In genomic region chr14:46794157-46794556, GRCm38 (mm10) we compare ENCODE assay signal across 13 mouse cellular contexts. TPM values are rescaled to one million over a fixed set of nuclear protein-coding genes. Genes with fewer than 3 reads are reported as not detected.
DNase-seq lines count a peak whose midpoint lies in the region; ATAC-seq lines count a peak whose summit lies in the region.
"Had no signal": no experiment of that assay in that cellular context is flagged by ENCODE, and none has a peak within 500 bp of the region (broad histone marks: within the 10 kb centered on the region; RNA-seq: fewer than 3 reads in every experiment).

No protein-coding gene starts in this region.

- DNase-seq in adrenal gland, adult 2 months: peak; percentile 84
- no peak for DNase-seq in adrenal gland, postnatal 4 days (ENCODE audit: low spot score in 2 of 2)
- peak; percentile 59 for DNase-seq in lung, postnatal 36 days
- DNase-seq in lung, postnatal 14 days: no peak
- peak; percentile 51 to 62 for DNase-seq in adrenal gland, postnatal 36 days
- DNase-seq in cerebellum, postnatal 14 days: no peak
- no peak for DNase-seq in heart, postnatal 4 days
- DNase-seq: cerebellum, adult 11-12 months; cerebellum, postnatal 25 days; forebrain, postnatal 0 days; retina, postnatal 1 day; right cerebral cortex, postnatal 4 days had no signal

- peak; percentile 52 for ATAC-seq in megakaryocyte progenitor cell, adult 5-6 weeks (replicated peaks; ENCODE audit: poor library complexity)
- ATAC-seq: forebrain, postnatal 0 days had no signal

RNA-seq across cellular contexts. Expression of gene Cnih1, which starts 5.9 kb away (rescaled TPM):
- 100 to 1,000 TPM; 116 to 121 TPM for total RNA-seq in adrenal gland, adult 2 months (2021)
- polyA plus RNA-seq in adrenal gland, adult 2 months (2012; rRNA removed): 163 and 178 TPM in 2 replicates
- 10 to 100 TPM; 97.2 to 98.1 TPM for total RNA-seq in adrenal gland, postnatal 4 days (2021)
- 100 to 1,000 TPM in 1 of 2 experiments, 10 to 100 TPM in 1; 96.7 to 115 TPM for total RNA-seq in adrenal gland, postnatal 36 days (2021)
- 125 and 128 TPM in 2 replicates for total RNA-seq in megakaryocyte progenitor cell, adult 5-6 weeks (2015)
- total RNA-seq in megakaryocyte progenitor cell, adult 5-6 weeks (2017): 59.5 and 62.4 TPM in 2 replicates
- 10 to 100 TPM; 78.8 to 81.1 TPM for total RNA-seq in heart, postnatal 4 days (2021)

RNA-seq across cellular contexts. Expression of gene Gmfb, which starts 27.9 kb away (rescaled TPM):
- total RNA-seq in adrenal gland, adult 2 months (2021): 100 to 1,000 TPM in 1 of 2 experiments, 10 to 100 TPM in 1; 85.9 to 132 TPM
- polyA plus RNA-seq in adrenal gland, adult 2 months (2012; rRNA removed): 3.2 and 3.7 TPM in 2 replicates
- 100 to 1,000 TPM; 106 to 108 TPM for total RNA-seq in adrenal gland, postnatal 4 days (2021)
- 100 to 1,000 TPM; 126 TPM for total RNA-seq in adrenal gland, postnatal 36 days (2021)
- 68.2 and 70.6 TPM in 2 replicates for total RNA-seq in megakaryocyte progenitor cell, adult 5-6 weeks (2015)
- 78.9 and 87.3 TPM in 2 replicates for total RNA-seq in megakaryocyte progenitor cell, adult 5-6 weeks (2017)
- total RNA-seq in heart, postnatal 4 days (2021): 10 to 100 TPM; 53.6 to 54.1 TPM

RNA-seq across cellular contexts. Expression of gene Cdkn3, which starts 33.8 kb away (rescaled TPM):
- 1 to 10 TPM; 1.2 to 2.1 TPM for total RNA-seq in adrenal gland, adult 2 months (2021)
- polyA plus RNA-seq in adrenal gland, adult 2 months (2012; rRNA removed): 0.20 TPM in 1 of 2 replicates, not detected in the other
- 10 to 100 TPM; 13.5 to 17.2 TPM for total RNA-seq in adrenal gland, postnatal 4 days (2021)
- total RNA-seq in adrenal gland, postnatal 36 days (2021): 1 to 10 TPM; 2.7 to 3.0 TPM
- total RNA-seq in megakaryocyte progenitor cell, adult 5-6 weeks (2015): 36.0 and 47.6 TPM in 2 replicates
- 37.8 and 54.2 TPM in 2 replicates for total RNA-seq in megakaryocyte progenitor cell, adult 5-6 weeks (2017)
- 10 to 100 TPM; 25.0 to 30.7 TPM for total RNA-seq in heart, postnatal 4 days (2021)

RNA-seq across cellular contexts. Expression of gene Cgrrf1, which starts 37.8 kb away (rescaled TPM):
- 10 to 100 TPM; 46.7 to 50.5 TPM for total RNA-seq in adrenal gland, adult 2 months (2021)
- 16.4 and 16.9 TPM in 2 replicates for polyA plus RNA-seq in adrenal gland, adult 2 months (2012; rRNA removed)
- 10 to 100 TPM; 34.9 to 36.8 TPM for total RNA-seq in adrenal gland, postnatal 4 days (2021)
- 10 to 100 TPM; 41.4 to 51.1 TPM for total RNA-seq in adrenal gland, postnatal 36 days (2021)
- total RNA-seq in megakaryocyte progenitor cell, adult 5-6 weeks (2015): 19.0 and 31.0 TPM in 2 replicates
- total RNA-seq in megakaryocyte progenitor cell, adult 5-6 weeks (2017): 18.4 and 19.0 TPM in 2 replicates
- total RNA-seq in heart, postnatal 4 days (2021): 10 to 100 TPM; 26.4 to 26.8 TPM

Comparison
In these comparisons a context has a peak if more than half of its experiments do, and no peak if none do; other contexts are left out.
1. DNase-seq: peak in adrenal gland, adult 2 months (single experiment), lung, postnatal 36 days (single experiment) and adrenal gland, postnatal 36 days (2 of 2); none in adrenal gland, postnatal 4 days (0 of 2), lung, postnatal 14 days (single experiment), cerebellum, postnatal 14 days (0 of 2) and heart, postnatal 4 days (single experiment).